Mouse (Mus musculus) stomach, embryonic 14.5 days (tissue): ENCODE measurements at regions not wholly inside any gene's neighbourhood (a gene's known extent, or its start where the extent isn't known, plus 50 kb on each side); places are given as distances from the start of the nearest gene placed in this dataset.

Source experiments
- ATAC-seq: fragments of 200-750 bp; cut with Nextera tagmentation; 2 replicates; pipeline ENCODE4 v1.8.0; 2017; ENCODE audit warnings: low read depth, moderate TSS enrichment; ENCODE audit not compliant: insufficient number of reproducible peaks, insufficient read depth, low FRiP score
- H3K27ac ChIP-seq: fragments of 300-500 bp; sonication (generic); 2 replicates; pipeline ENCODE4 v1.5.1; 2014; ENCODE audit warnings: mild to moderate bottlenecking, low read length, moderate library complexity, mixed read lengths
- H3K27me3 ChIP-seq: fragments of 300-500 bp; sonication (generic); 2 replicates; pipeline ENCODE4 v1.6.1; 2014; ENCODE audit warnings: low read length, control low read depth, mixed read lengths; ENCODE audit not compliant: control insufficient read depth, insufficient read depth
- H3K36me3 ChIP-seq: fragments of 300-500 bp; sonication (generic); 2 replicates; pipeline ENCODE4 v1.6.1; 2014; ENCODE audit warnings: mild to moderate bottlenecking, control low read depth, low read length, moderate library complexity, mixed read lengths; ENCODE audit not compliant: control insufficient read depth, insufficient read depth
- H3K4me1 ChIP-seq: fragments of 300-500 bp; sonication (generic); 2 replicates; pipeline ENCODE4 v1.6.1; 2014; ENCODE audit warnings: low read length, control low read depth, mixed read lengths; ENCODE audit not compliant: control insufficient read depth, insufficient read depth
- H3K4me2 ChIP-seq: fragments of 300-500 bp; sonication (generic); replicated peaks from 2 replicates; pipeline ENCODE4 v1.6.1; 2014; ENCODE audit warnings: low read depth, low read length, control low read depth
- H3K4me3 ChIP-seq: fragments of 300-500 bp; sonication (generic); 2 replicates; pipeline ENCODE4 v1.5.1; 2014; ENCODE audit warnings: low read depth, low read length, control low read depth
- H3K9ac ChIP-seq: fragments of 300-500 bp; sonication (generic); replicated peaks from 2 replicates; pipeline ENCODE4 v1.6.1; 2014; ENCODE audit warnings: low read depth, mild to moderate bottlenecking, control low read depth, low read length, moderate library complexity, mixed read lengths
- H3K9me3 ChIP-seq: fragments of 300-500 bp; sonication (generic); 2 replicates; pipeline ENCODE4 v1.6.1; 2016; ENCODE audit warnings: low read depth, low read length, control low read depth; ENCODE audit not compliant: control insufficient read depth
- WGBS: fragments of 180-500 bp; shearing (Covaris S2); extraction: QIAGEN DNeasy Blood & Tissue Kit; methylation state at CpG from one replicate; pipeline ENCODE4 v1.1.7; 2014; 5-methylcytosine and 5-hydroxymethylcytosine counted together

- Histone ChIP-seq H3K27me3 (no peaks in the 10 kb centered on the region), H3K27ac (no peak overlapping the region), H3K4me3 (no peak overlapping the region), H3K36me3 (no peaks in the 10 kb centered on the region), H3K9ac (no peak overlapping the region), H3K4me2 (no peak overlapping the region), H3K9me3 (no peaks in the 10 kb centered on the region), H3K4me1 (no peaks in the 10 kb centered on the region)
- WGBS: 81% methylated on average over 1 of the region's 1 CpGs
- ATAC-seq: no peak
Observed at GRCm38 (mm10) chr3:57093201-57093940, 208.4 kb downstream of the Tm4sf1 start.

DNA sequence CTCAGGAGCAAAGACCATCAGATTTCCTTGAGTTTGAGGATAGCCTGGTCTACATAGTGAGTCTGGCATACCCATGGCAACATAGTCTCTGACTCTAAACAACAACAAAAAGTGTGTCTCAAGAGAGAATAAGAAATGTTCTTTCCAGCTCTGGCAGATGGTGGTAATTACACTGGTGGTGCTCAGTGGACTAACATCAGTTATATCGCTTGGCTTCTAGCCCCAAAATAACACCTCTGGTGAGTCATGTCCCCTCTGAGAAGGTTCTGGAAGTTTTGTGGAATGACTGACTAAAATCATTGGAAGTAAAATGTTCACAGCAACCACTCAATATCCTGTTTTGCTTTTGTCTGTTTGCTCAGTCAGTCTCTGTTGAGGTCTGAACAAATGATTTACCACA lies 227.3 kb downstream of the Tm4sf1 start:
- WGBS: 95% methylated on average over 1 of the region's 1 CpGs
- Histone ChIP-seq H3K4me3 (no peak overlapping the region), H3K9me3 (no peaks in the 10 kb centered on the region), H3K36me3 (no peaks in the 10 kb centered on the region), H3K27me3 (no peaks in the 10 kb centered on the region), H3K9ac (no peak overlapping the region), H3K27ac (no peak overlapping the region), H3K4me1 (no peaks in the 10 kb centered on the region), H3K4me2 (no peak overlapping the region)
- no peak for ATAC-seq

DNA sequence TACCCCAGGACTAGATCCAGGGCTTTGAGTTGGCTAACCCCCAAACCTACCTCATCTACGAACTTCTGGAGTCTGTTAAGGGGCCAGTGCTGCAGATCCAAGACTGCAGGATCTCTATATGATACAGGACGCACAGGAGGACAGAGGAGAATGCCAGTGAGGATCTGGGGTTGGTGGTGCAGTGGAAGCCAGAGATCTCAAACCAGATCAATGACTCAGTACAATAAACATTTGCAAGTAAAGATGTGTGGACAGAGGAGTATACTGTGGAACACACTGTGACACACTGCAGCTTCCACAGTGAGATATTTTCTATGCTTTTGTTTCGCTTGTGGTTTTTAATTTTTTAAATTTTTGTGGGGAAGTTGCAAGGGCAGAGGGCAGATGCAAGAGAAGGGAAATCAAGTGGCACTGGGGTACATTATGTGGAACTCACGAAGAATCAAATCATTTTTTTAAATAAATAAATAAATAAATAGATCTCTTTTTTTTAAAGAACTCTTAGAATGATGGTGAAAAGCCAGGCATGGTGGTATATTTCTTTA lies 227.8 kb downstream of the Tm4sf1 start:
- H3K27me3 ChIP-seq: no peaks in the 10 kb centered on the region
- no peak overlapping the region for H3K27ac ChIP-seq
- no peak overlapping the region for H3K4me3 ChIP-seq
- ATAC-seq: no peak
- no peaks in the 10 kb centered on the region for H3K9me3 ChIP-seq
- whole genome bisulfite sequencing: 84% methylated on average over 4 of the region's 4 CpGs
- H3K4me1 ChIP-seq: no peaks in the 10 kb centered on the region
- no peaks in the 10 kb centered on the region for H3K36me3 ChIP-seq
- no peak overlapping the region for H3K4me2 ChIP-seq
- H3K9ac ChIP-seq: no peak overlapping the region

GRCm38 (mm10) chr3:57033021-57033420 lies 268.8 kb downstream of the Tm4sf1 start:
- H3K9me3 ChIP-seq: no peaks in the 10 kb centered on the region
- ATAC-seq: no peak
- H3K9ac ChIP-seq: no peak overlapping the region
- H3K27me3 ChIP-seq: no peaks in the 10 kb centered on the region
- no peak overlapping the region for H3K27ac ChIP-seq
- no peak overlapping the region for H3K4me3 ChIP-seq
- no peaks in the 10 kb centered on the region for H3K4me1 ChIP-seq
- no peaks in the 10 kb centered on the region for H3K36me3 ChIP-seq
- H3K4me2 ChIP-seq: no peak overlapping the region

DNA sequence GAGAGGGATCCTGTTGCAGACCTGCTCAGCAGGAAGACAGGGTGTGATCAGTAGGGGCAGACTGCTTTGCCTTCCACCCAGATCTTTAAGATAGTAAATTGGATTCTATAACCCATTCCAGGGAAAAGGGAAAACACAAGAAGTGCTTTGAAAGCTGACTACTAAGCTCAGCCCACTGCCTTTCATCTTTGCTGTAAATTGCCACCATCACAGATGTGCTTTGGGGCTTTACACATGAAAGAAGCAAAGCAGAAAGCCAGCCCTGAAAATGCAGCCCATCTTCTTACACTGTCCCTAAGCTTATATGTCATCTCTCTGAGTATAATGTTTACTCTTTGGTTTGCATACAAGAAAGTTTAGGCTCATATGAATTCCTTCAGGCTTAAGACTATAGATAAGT lies 283.6 kb downstream of the Tm4sf1 start:
- ATAC-seq: no peak
- no peaks in the 10 kb centered on the region for H3K9me3 ChIP-seq
- no peak overlapping the region for H3K4me3 ChIP-seq
- no peak overlapping the region for H3K4me2 ChIP-seq
- no peaks in the 10 kb centered on the region for H3K27me3 ChIP-seq
- H3K27ac ChIP-seq: no peak overlapping the region
- H3K9ac ChIP-seq: no peak overlapping the region
- no peaks in the 10 kb centered on the region for H3K36me3 ChIP-seq
- no peaks in the 10 kb centered on the region for H3K4me1 ChIP-seq

DNA sequence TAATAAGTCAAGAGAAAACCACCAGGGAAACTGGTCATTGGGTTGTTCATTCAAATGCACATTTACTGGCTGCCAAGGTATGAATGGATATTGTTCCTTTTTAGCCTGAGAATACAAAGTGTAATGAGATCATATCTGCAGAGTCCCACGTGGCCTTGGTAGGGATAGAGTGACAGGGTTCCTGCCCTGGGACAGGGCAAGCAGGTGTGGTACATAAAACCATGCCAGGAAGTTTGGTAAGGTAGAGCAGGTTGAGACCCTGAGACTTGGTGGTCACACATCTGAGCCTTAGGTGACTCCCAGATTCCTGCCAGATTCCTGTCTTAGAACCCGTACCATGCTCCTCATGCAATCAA lies 320.5 kb downstream of the Tm4sf1 start:
- Histone ChIP-seq H3K4me3 (no peak overlapping the region), H3K36me3 (no peaks in the 10 kb centered on the region), H3K9ac (no peak overlapping the region), H3K9me3 (no peaks in the 10 kb centered on the region), H3K4me2 (no peak overlapping the region), H3K27me3 (no peaks in the 10 kb centered on the region), H3K27ac (no peak overlapping the region), H3K4me1 (no peaks in the 10 kb centered on the region)
- 78% methylated on average over 2 of the region's 2 CpGs for WGBS
- ATAC-seq: no peak

DNA sequence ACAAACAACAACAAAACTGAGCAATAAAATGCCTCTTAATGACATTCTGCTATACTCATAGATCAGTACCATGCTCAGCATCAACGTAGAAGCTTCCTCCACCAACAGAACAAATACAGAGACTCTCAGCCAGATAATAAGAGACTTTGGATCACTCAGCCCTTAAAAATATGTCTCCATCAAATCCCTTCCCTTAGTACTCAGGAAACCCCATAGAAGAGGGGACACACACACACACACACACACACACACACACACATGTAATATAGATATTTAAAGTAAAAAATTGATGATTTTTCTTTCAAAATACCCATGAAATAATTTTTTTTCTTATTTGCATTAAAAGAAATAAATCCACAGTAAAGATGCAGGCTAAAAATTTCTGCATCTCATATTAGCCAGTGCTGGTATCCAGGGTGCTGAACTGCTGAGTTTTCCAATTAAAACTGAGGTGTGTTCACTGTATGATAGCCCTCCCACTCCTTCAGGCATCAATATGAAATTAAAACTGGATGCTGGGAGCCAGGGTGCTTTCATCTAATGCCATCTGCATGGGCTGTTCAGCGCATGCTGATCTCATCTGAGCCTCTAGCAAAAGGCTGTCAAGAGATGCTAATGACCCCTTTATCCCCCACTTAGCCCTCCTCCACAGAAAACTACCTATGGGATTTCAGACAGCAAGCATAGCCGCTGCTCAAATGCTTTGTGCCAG lies 321.0 kb downstream of the Tm4sf1 start:
- Histone ChIP-seq H3K4me1 (no peaks in the 10 kb centered on the region), H3K27me3 (no peaks in the 10 kb centered on the region), H3K9ac (no peak overlapping the region), H3K4me3 (no peak overlapping the region), H3K27ac (no peak overlapping the region), H3K36me3 (no peaks in the 10 kb centered on the region), H3K4me2 (no peak overlapping the region), H3K9me3 (no peaks in the 10 kb centered on the region)
- ATAC-seq: no peak
- 75% methylated on average over 3 of the region's 3 CpGs for WGBS

- H3K27ac ChIP-seq: no peak overlapping the region
- ATAC-seq: no peak
- no peaks in the 10 kb centered on the region for H3K4me1 ChIP-seq
- H3K27me3 ChIP-seq: no peaks in the 10 kb centered on the region
- H3K4me2 ChIP-seq: no peak overlapping the region
- no peak overlapping the region for H3K4me3 ChIP-seq
- WGBS: 68% methylated on average over 1 of the region's 1 CpGs
- H3K36me3 ChIP-seq: no peaks in the 10 kb centered on the region
- H3K9me3 ChIP-seq: no peaks in the 10 kb centered on the region
- H3K9ac ChIP-seq: no peak overlapping the region
Observed at GRCm38 (mm10) chr3:56966008-56966407, 335.8 kb downstream of the Tm4sf1 start.
